Mouse (Mus musculus) left cerebral cortex, postnatal 14 days (tissue): ENCODE data around the gene Chmp5. TPM values are rescaled to one million over a fixed set of nuclear protein-coding genes. Genes with fewer than 3 reads are reported as not detected.

Source experiments
- DNase-seq, 2 experiments: peaks; one replicate each; pipeline ENCODE4 v3.0.0; 2021 to 2022; ENCODE audit warnings: low spot score in 2 of 2, mixed read lengths in 1 of 2
- intact Hi-C: fragments of 180-260 bp; cut with DNase I; formaldehyde crosslinking; loops from one replicate; pipeline ENCODE4 v1.15.1; 2025
- total RNA-seq, 2 experiments: library from RNA; stranded (reverse); gene quantifications; 2 replicates each; pipeline ENCODE4 v1.2.3; 2021

Chmp5 gene
- total RNA-seq, 2 experiments from 2014 or later = 71.4 to 73.1 TPM

DNA sequence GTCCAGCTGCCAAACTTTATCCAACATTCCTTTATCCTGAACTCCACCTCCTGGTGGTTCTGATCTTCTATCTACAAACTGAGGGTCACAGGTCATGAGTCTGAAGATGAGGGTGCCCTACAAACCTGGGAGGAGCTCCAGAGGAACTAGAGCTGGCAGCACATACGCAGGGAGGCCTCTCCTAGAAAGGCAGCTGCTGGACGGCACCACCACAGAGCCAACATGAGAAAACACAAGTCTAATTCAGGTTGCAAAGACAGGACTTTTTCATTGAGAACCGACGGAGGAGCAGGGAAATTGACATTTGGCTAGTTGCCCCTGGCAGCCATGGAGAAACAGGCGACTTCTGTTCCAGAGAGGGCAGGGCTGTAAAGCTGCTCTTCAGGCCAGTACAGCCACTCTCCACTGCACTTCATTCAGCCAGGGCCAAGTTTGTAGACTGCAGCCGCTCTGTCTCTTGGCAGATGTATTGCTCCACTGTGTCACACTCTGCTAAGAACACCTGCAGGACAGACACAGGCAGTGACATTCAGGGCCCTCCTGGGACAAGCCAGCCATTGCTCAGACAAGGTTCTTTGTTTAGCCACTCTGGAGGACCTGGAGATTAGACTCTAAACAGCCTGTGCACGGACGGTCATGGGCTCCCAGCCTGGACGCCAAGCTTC is 11.9 kb upstream of the Chmp5 start:
- DNase-seq = peak; percentile 61 to 75
- intact Hi-C loops = no loop called here

GRCm38 (mm10) chr4:40938793-40939192 is 9.4 kb upstream of the Chmp5 start:
- no peak for DNase-seq
- intact Hi-C loops = no loop called here

DNA sequence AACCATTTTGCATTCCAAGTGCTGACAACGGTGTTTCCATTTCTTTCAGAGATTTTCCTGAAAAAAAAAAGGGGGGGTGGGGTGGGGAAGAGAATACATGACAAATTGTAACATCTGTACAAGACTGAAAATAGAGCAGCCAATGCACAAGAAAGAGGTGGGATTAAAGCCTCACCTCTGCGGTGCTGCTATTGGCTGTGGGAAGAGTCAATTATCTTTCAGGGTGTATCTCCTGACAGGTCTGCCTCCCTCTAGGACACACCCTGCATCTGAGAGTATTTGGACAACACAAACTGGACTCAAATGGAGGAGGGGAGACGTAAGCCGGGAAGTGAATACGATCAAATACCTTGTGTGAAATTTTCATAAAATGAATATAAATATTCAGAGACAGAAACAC is 4.6 kb upstream of the Chmp5 start:
- intact Hi-C loops = no loop called here
- no peak for DNase-seq

DNA sequence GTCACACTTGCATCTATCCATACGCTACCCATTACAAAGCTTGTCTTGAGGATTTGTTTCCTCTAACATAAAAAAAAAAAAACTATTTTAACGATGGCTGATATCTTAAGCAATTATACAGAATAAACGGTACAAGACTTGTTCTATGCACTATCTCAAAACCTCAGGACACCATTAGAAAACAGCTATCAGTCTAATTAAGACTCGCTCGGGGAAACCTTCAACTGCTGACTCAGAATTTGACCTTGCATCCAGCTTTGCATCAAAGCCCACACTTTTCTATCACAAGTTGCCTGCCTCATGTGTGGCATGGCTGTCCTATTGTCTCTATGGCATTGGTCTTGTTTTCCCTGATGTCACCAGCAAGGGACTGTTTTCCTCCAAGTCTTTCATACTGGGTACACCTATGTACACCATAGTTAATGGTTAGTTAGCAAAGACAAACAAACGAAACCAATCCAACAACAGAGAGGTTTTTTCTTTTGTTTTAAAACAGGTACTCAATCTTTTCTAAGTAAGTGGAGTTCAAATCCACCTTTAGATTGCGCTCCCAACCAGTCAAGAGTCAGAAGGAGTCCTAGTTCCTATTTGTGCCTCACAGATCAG is 1.6 kb upstream of the Chmp5 start:
- intact Hi-C loops = no loop called here
- DNase-seq = no peak

- intact Hi-C loops = no loop called here
Observed at GRCm38 (mm10) chr4:40947565-40948159, 545 bp upstream of the Chmp5 start.

GRCm38 (mm10) chr4:40953521-40953920 is 5.3 kb downstream of the Chmp5 start:
- intact Hi-C loops = no loop called here

More at GRCm38 (mm10) chr4:40947565-40948159, 545 bp upstream of the Chmp5 start:
- DNase-seq = peak; percentile 23 to 25

DNA sequence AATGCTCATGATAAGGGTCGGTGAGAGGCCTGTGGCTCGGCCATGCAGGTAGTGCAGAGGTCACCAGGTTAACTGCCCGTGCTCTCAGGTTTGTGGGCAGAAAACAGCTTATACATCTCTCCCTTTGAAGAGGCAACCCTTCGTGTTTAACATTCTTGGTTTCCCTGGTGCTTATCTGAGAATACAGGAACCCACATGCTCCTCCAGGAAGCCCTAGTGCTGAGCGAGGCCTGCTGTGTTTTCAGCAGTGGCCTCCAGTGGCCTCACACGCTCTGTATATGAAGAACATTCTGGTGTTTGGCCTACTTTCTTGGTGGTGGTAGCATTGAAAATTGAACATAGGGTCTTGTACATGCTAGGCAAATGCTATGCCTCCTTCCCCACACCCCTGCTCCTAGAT is 7.7 kb downstream of the Chmp5 start:
- DNase-seq = no peak
- intact Hi-C loops = no loop called here

More at GRCm38 (mm10) chr4:40953521-40953920, 5.3 kb downstream of the Chmp5 start:
- DNase-seq = peak in 1 of 2 experiments; percentile 39

DNA sequence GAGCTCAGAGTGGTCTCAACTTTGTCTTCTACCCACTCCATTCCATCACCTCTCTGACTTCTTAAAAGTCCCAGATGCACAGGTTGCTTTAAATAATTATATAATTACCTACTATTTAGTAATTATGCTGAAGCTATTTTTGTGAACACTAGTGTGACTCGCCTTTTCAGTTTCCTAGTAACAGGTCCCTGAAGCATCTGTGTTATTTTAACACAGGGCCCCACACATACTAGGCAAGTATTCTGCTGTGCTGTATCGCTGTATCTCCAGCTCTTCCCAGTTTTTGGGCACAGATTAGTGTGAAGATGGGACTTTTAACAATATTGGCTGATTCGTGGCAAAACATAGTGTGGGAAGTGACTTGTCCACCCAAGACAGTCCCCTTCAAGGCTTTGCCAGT is 15.3 kb downstream of the Chmp5 start:
- DNase-seq = peak in 1 of 2 experiments; percentile 23
- intact Hi-C loops = no loop called here

- intact Hi-C loops = no loop called here
- no peak for DNase-seq
Observed at GRCm38 (mm10) chr4:40969161-40969560, 21.0 kb downstream of the Chmp5 start.

GRCm38 (mm10) chr4:40969781-40970591 is 21.8 kb downstream of the Chmp5 start:
- DNase-seq = no peak
- intact Hi-C loops = no loop called here

DNA sequence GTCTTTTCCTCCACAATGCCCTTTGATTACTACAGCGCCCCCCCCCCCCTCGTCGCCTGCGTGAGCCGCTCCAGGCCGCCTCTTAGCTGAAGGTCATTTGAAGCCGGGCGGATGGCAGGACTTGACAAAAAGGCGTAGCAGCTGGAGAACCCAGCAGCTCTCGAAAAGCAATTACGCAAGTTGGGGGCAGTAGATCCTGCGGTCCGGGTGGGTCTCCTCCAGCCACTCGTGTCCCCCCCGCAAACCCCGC is 22.3 kb downstream of the Chmp5 start:
- intact Hi-C loops = no loop called here
- DNase-seq = no peak

GRCm38 (mm10) chr4:40970842-40971701 is 22.9 kb downstream of the Chmp5 start, which contains the start of gene Nfx1:
Nfx1 (plus strand) TSS chr4:40970906.
- intact Hi-C loops = no loop called here
- DNase-seq = peak; percentile 97

DNA sequence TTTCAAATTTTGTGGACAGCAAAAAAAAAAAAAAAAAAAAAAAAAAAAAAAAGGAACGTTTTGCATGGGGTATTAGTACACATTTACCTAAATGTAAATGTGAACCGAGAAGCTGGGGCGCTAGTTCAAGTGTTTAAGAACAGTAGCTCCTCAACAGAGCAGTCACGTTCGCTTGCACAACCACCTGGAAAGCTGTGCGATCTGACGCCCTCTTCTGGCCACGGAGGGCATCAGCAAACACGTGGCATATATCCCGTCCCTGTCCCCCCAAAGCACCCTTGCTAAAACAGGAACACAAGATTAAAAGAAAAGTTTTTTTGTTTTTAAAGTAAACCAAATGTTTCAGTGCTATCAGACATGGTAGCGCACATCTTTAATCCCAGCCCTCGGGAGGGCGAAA is 23.5 kb downstream of the Chmp5 start:
- intact Hi-C loops = no loop called here
- peak; percentile 29 to 58 for DNase-seq

DNA sequence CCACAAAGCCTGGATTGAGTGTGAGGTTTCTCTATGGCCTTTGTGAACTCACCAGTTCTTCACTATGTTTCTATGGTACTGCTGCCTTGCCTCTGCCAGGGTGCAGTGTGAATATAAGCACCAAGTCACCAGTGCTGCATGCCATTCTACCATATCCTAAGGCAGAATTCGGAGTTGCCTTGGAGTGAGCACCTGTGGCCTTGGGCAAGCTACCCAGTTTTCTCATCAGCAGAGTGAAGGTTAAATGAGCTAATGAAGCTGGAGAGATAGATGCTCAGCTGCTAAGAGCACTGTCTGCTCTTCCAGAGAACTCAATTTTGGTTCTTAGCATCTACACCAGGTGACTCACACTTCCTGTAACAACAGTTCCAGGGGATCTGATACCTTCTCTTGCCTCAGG is 25.8 kb downstream of the Chmp5 start:
- intact Hi-C loops = no loop called here
- no peak for DNase-seq

DNA sequence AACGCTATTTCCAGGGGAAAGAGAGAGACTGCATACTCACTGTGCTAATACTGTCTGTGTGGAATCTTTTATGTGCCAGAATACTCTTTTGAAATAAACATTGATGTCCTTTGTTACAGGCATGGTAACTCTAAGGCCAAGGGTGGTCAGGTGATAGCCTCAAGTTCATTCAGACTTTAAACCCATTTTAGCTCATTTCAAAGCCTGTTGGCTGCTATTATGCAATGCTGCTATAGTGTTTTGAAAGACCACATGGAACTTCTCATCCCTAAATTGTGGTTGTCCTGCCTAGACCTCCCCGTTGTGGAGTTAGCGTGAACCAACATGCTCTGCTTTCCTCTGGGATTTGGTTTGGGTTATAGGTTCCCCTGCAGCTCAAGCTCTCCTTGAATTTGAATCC is 27.5 kb downstream of the Chmp5 start:
- intact Hi-C loops = no loop called here
- DNase-seq = no peak

DNA sequence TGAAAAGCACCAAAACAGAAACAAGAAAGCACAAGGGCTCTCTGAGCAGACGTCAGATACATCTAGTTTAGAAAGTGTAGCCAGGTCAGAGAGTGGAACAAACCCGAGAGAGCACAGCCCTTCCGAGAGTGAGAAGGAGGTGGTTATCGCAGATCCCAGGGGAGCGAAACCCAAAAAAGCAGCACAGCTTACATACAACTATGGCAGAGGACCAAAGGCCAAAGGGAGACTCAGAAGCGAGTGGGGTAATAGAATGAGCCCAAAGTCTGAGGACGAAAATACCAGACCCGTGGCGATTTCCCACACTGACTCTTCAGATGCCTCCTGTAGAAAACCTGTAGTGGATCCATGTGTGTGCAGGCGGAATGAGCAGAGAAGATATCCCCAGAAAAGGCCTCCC is 28.4 kb downstream of the Chmp5 start:
- no peak for DNase-seq
- intact Hi-C loops = no loop called here

- intact Hi-C loops = no loop called here
- no peak for DNase-seq
Observed at GRCm38 (mm10) chr4:40979430-40979829, 31.2 kb downstream of the Chmp5 start.

- DNase-seq = no peak
- intact Hi-C loops = no loop called here
Observed at GRCm38 (mm10) chr4:40982486-40982885, 34.3 kb downstream of the Chmp5 start.

- no peak for DNase-seq
- intact Hi-C loops = no loop called here
Observed at GRCm38 (mm10) chr4:40983686-40984085, 35.5 kb downstream of the Chmp5 start.
